Mouse (Mus musculus) intestine, embryonic 15.5 days (tissue): ENCODE data around the gene Pipox. TPM values are rescaled to one million over a fixed set of nuclear protein-coding genes. Genes with fewer than 3 reads are reported as not detected.

Experiments
- ATAC-seq: fragments of 200-750 bp; cut with Nextera tagmentation; 2 replicates; pipeline ENCODE4 v1.8.0; 2017; ENCODE audit warnings: moderate TSS enrichment, moderate library complexity
- H3K27ac ChIP-seq: fragments of 300-500 bp; sonication (generic); 2 replicates; pipeline ENCODE4 v1.5.1; 2015; ENCODE audit warnings: mild to moderate bottlenecking, inconsistent platforms
- H3K27me3 ChIP-seq: fragments of 300-500 bp; sonication (generic); replicated peaks from 2 replicates; pipeline ENCODE4 v1.6.1; 2015; ENCODE audit warnings: inconsistent platforms
- H3K36me3 ChIP-seq: fragments of 300-500 bp; sonication (generic); 2 replicates; pipeline ENCODE4 v1.6.1; 2015; ENCODE audit warnings: inconsistent platforms
- H3K4me1 ChIP-seq: fragments of 300-500 bp; sonication (generic); replicated peaks from 2 replicates; pipeline ENCODE4 v1.6.1; 2015; ENCODE audit warnings: inconsistent platforms
- H3K4me2 ChIP-seq: fragments of 300-500 bp; sonication (generic); replicated peaks from 2 replicates; pipeline ENCODE4 v1.6.1; 2015; ENCODE audit warnings: mild to moderate bottlenecking, inconsistent platforms
- H3K4me3 ChIP-seq: fragments of 300-500 bp; sonication (generic); replicated peaks from 2 replicates; pipeline ENCODE4 v1.5.1; 2015; ENCODE audit warnings: inconsistent platforms
- H3K9ac ChIP-seq: fragments of 300-500 bp; sonication (generic); 2 replicates; pipeline ENCODE4 v1.6.1; 2015; ENCODE audit warnings: inconsistent platforms
- H3K9me3 ChIP-seq: fragments of 300-500 bp; sonication (generic); 2 replicates; pipeline ENCODE4 v1.6.1; 2016; ENCODE audit warnings: inconsistent platforms
- WGBS: fragments of 180-500 bp; shearing (Covaris S2); methylation state at CpG from one replicate; pipeline ENCODE4 v1.1.7; 2015; 5-methylcytosine and 5-hydroxymethylcytosine counted together
- polyA plus RNA-seq: library from polyadenylated mRNA; unstranded; fragments of >200 nt; fragmentation: Nextera tagmentation; extraction: Ambion mirVana; gene quantifications from 2 replicates; pipeline ENCODE4 v1.2.1, GENCODE M21; 2015

Pipox gene
- polyA plus RNA-seq, 1 experiment from 2014 or later, result 29.8 TPM

- H3K9ac ChIP-seq, result no peak overlapping the region
- WGBS, result 13% methylated on average over 7 of the region's 7 CpGs
These were observed 21.2 kb downstream of the Pipox start for GRCm38 (mm10) chr11:77872685-77873084.

GRCm38 (mm10) chr11:77872236-77872635 is 21.7 kb downstream of the Pipox start:
- ATAC-seq, result no peak
- H3K4me1 ChIP-seq, result peaks cover 22% of the 10 kb centered on the region
- H3K9me3 ChIP-seq, result no peaks in the 10 kb centered on the region
- no peak overlapping the region for H3K4me3 ChIP-seq
- no peak overlapping the region for H3K9ac ChIP-seq
- H3K4me2 ChIP-seq, result peak overlapping the region; percentile 22; the same call in 1 of the 2 replicates
- no peaks in the 10 kb centered on the region for H3K27me3 ChIP-seq
- no peaks in the 10 kb centered on the region for H3K36me3 ChIP-seq
- 1% methylated on average over 11 of the region's 11 CpGs for WGBS
- H3K27ac ChIP-seq, result no peak overlapping the region

More at GRCm38 (mm10) chr11:77872685-77873084, 21.2 kb downstream of the Pipox start:
- no peaks in the 10 kb centered on the region for H3K27me3 ChIP-seq
- H3K36me3 ChIP-seq, result no peaks in the 10 kb centered on the region
- peaks cover 22% of the 10 kb centered on the region for H3K4me1 ChIP-seq
- no peak overlapping the region for H3K4me3 ChIP-seq
- peak overlapping the region; percentile 22; the same call in 1 of the 2 replicates for H3K4me2 ChIP-seq
- ATAC-seq, result no peak
- H3K27ac ChIP-seq, result no peak overlapping the region
- H3K9me3 ChIP-seq, result no peaks in the 10 kb centered on the region

DNA sequence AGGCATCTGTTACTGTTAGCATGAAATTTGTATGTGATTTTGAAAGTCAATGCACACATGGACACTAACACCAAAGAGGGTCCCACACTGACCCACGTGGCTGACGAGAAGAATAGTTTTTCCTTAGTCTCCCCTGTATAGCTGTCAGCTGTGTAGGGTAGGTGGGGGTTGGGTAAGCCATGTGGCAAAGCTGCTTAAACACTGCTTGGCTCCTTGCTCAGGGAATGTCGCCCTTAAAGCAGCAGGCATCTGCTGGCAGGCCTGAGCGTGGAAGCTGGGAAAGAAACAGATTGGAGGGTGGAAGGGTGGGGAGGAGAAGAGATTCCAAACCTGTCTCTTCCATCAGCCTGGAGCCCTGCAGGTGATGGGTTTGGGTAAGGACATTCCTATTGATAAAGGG is 22.5 kb downstream of the Pipox start:
- 38% methylated on average over 4 of the region's 4 CpGs for WGBS
- H3K9ac ChIP-seq, result no peak overlapping the region
- H3K4me2 ChIP-seq, result no peak overlapping the region
- H3K4me1 ChIP-seq, result peaks cover 14% of the 10 kb centered on the region
- H3K27me3 ChIP-seq, result no peaks in the 10 kb centered on the region
- H3K27ac ChIP-seq, result no peak overlapping the region
- no peak for ATAC-seq
- H3K36me3 ChIP-seq, result no peaks in the 10 kb centered on the region
- H3K4me3 ChIP-seq, result no peak overlapping the region
- no peaks in the 10 kb centered on the region for H3K9me3 ChIP-seq

DNA sequence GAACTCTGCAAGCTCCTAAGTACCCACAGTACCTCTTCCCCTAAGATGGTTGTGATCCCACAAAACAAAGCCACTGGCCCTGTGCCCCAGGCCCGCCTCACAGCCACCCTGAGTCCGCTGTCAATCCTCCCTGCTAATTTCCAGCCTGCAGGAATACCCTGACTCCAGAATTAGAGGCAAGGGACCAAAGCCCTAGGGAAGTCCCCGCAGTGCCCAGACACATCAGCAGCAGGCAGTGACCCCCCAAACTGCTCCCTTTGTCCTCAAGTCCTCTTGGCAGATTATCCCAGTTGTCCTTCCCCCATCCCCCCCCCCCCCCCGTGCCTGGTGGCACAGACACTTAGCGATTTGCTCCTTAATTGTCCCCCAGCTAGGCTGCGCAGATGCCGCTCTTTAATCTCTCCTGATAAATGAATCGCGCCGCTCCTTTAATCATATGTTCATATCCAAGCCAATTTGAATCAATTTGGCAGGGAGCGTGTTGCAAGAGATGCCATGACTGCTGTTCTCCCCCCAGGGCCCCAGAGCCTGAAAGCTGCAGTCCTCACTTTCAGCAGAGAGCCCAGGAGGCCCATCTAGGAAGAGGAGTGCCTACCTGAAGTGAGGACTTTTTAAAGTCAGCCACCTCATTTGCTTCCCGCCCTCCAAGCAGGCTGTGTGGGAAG is 26.3 kb downstream of the Pipox start:
- Histone ChIP-seq H3K9me3 (no peaks in the 10 kb centered on the region), H3K27ac (no peak overlapping the region), H3K36me3 (no peaks in the 10 kb centered on the region), H3K4me3 (no peak overlapping the region), H3K4me2 (no peak overlapping the region), H3K4me1 (peaks cover 9% of the 10 kb centered on the region; the same call in 1 of the 2 replicates), H3K27me3 (no peaks in the 10 kb centered on the region), H3K9ac (no peak overlapping the region)
- 33% methylated on average over 12 of the region's 12 CpGs for WGBS
- ATAC-seq, result no peak

DNA sequence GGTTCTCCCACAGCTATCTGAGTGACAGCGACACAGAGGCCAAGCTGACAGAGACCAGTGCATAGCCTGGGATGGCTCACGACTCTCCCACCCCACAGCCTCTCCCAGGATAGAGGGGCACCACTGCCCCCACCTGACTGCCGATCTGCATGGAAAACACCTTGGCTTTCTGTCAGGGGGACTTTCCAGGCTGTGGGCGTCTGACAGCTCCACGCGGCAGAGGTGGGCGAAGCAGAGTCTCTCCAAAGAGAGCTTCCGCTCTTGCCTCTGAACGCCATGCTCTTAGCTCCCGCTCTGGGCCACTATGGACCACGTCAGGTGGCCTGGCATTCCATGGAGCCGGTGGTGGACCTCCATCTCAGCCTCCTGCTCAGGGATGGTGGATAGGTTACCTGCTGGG is 29.1 kb downstream of the Pipox start:
- Histone ChIP-seq H3K36me3 (0 out of 2 replicates have a peak, but pooled peaks cover 6% of the 10 kb centered on the region), H3K9ac (no peak overlapping the region), H3K4me1 (peaks cover 4% of the 10 kb centered on the region; the same call in 1 of the 2 replicates), H3K27me3 (no peaks in the 10 kb centered on the region), H3K9me3 (no peaks in the 10 kb centered on the region), H3K27ac (no peak overlapping the region), H3K4me2 (no peak overlapping the region), H3K4me3 (no peak overlapping the region)
- WGBS, result 61% methylated on average over 12 of the region's 12 CpGs
- ATAC-seq, result no peak

DNA sequence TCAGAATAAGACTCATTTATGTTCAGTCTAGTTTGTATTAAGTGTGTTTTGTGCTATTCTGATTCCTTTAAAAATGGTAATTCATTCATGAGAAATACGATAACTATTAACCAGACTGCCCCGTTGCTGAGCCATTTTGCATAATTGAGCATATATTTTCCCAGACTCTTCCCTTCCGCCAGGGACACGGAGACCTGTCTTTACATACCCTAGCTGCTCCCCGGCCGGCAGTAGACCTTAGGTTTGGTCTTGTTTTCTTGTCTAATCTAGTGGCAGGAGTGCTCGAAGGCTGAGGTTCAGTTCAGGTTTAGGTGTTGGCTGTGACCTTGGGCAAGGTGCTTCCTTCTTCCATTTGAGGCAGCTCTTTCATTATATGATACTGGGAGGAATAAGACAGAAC is 31.0 kb downstream of the Pipox start:
- 87% methylated on average over 7 of the region's 7 CpGs for WGBS
- H3K9ac ChIP-seq, result no peak overlapping the region
- H3K36me3 ChIP-seq, result peaks cover 6% of the 10 kb centered on the region; the same call in 1 of the 2 replicates
- H3K27ac ChIP-seq, result no peak overlapping the region
- H3K4me3 ChIP-seq, result no peak overlapping the region
- H3K9me3 ChIP-seq, result no peaks in the 10 kb centered on the region
- peaks cover 2% of the 10 kb centered on the region; the same call in 1 of the 2 replicates for H3K4me1 ChIP-seq
- no peak for ATAC-seq
- no peaks in the 10 kb centered on the region for H3K27me3 ChIP-seq
- H3K4me2 ChIP-seq, result no peak overlapping the region

DNA sequence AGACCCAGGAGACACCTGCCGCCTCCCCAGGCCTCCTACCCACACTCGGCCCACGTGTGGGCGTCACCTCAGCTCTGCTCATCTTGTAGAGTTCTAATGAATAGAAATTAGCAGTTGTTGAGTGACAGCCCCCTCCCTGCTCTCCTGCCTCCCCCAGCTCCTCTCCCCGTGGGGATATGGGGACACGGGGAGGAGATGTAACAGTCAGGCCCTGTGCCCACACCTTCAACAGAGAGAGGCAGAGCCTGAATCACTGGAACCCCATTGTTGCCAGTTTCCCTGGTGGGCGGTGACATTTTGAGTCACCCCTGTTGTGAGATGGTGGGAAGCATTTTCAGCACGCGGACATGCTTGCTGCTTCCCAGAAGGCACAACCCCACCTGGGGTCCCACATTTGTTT is 32.9 kb downstream of the Pipox start:
- WGBS, result 83% methylated on average over 9 of the region's 9 CpGs
- Histone ChIP-seq H3K9ac (no peak overlapping the region), H3K27me3 (no peaks in the 10 kb centered on the region), H3K36me3 (peaks cover 8% of the 10 kb centered on the region; the same call in 1 of the 2 replicates), H3K27ac (no peak overlapping the region), H3K4me3 (no peak overlapping the region), H3K9me3 (no peaks in the 10 kb centered on the region), H3K4me1 (no peaks in the 10 kb centered on the region), H3K4me2 (no peak overlapping the region)
- no peak for ATAC-seq

DNA sequence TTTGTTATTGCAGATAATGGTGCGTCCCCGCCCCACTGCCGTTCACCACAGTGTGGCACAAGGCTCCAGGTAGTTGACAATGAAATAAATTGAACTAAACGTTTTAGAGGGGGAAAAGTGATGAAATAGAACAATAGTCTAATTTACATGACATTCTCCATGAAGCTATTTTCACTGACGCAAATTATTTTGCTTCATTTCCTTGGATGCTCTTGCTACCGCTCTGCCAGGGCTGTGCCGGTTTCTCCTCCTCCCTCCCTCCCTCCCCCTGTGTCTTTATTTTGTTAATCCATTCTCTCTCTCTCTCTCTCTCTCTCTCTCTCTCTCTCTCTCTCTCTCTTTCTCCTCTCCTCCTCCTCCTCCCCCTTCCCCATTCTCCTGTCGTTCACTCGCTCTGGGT is 35.3 kb downstream of the Pipox start:
- Histone ChIP-seq H3K9me3 (no peaks in the 10 kb centered on the region), H3K36me3 (peaks cover 13% of the 10 kb centered on the region; the same call in 1 of the 2 replicates), H3K4me2 (no peak overlapping the region), H3K4me3 (no peak overlapping the region), H3K27me3 (no peaks in the 10 kb centered on the region), H3K27ac (no peak overlapping the region), H3K4me1 (peaks cover 17% of the 10 kb centered on the region), H3K9ac (no peak overlapping the region)
- WGBS, result 67% methylated on average over 9 of the region's 9 CpGs
- ATAC-seq, result no peak

- ATAC-seq, result no peak
- no peak overlapping the region for H3K4me2 ChIP-seq
- H3K9me3 ChIP-seq, result no peaks in the 10 kb centered on the region
- H3K4me3 ChIP-seq, result no peak overlapping the region
- H3K9ac ChIP-seq, result no peak overlapping the region
- H3K4me1 ChIP-seq, result peaks cover 21% of the 10 kb centered on the region
- WGBS, result 89% methylated on average over 6 of the region's 6 CpGs
- peaks cover 21% of the 10 kb centered on the region; the same call in 1 of the 2 replicates for H3K36me3 ChIP-seq
- no peak overlapping the region for H3K27ac ChIP-seq
- no peaks in the 10 kb centered on the region for H3K27me3 ChIP-seq
These were observed 36.8 kb downstream of the Pipox start for GRCm38 (mm10) chr11:77857089-77857488.

DNA sequence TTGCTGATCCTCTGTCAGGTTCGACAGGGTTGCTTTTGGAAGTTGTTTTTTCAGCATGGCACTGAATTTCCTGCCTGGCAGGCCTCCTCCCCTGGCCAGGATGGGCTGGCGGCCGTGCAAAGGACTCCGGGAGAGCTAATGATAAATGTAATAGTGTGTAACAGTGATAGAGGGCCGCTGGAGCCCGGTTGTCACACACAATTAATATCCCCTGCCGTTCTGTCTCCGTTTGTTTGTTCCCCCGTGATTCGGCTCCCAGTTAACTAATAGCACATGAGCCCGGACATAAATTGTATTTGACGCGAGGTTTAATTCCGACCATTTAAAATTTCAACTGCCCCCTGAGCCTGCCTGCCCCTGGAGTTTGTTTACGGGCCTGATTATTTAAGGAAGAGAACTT is 38.5 kb downstream of the Pipox start:
- 41% methylated on average over 15 of the region's 15 CpGs for WGBS
- H3K9me3 ChIP-seq, result no peaks in the 10 kb centered on the region
- no peak overlapping the region for H3K4me3 ChIP-seq
- H3K4me1 ChIP-seq, result peaks cover 25% of the 10 kb centered on the region
- H3K9ac ChIP-seq, result peak overlapping the region; percentile 10; the same call in 1 of the 2 replicates
- H3K27me3 ChIP-seq, result no peaks in the 10 kb centered on the region
- H3K36me3 ChIP-seq, result peaks cover 16% of the 10 kb centered on the region; the same call in 1 of the 2 replicates
- no peak overlapping the region for H3K4me2 ChIP-seq
- no peak for ATAC-seq
- no peak overlapping the region for H3K27ac ChIP-seq

DNA sequence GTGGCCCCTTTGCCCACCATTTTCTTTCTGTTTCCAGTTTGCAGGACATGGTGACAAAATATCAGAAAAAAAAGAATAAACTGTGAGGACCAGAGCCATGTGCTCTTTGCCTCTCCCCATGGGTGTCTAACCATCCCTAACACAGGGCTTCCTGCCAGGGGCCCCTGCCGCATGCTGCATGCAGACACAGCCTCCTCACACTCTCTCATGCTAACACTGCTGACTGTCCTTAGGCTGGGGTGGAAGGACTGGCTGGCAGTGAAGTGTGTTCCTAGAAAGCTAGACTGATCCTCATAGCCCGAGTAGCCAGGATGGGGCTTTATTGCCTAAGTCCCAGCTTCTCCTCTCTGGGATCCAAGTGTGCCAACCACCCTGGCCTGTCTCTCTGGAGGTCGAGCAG is 39.3 kb downstream of the Pipox start:
- Histone ChIP-seq H3K36me3 (peaks cover 19% of the 10 kb centered on the region; the same call in 1 of the 2 replicates), H3K4me3 (no peak overlapping the region), H3K9me3 (no peaks in the 10 kb centered on the region), H3K27me3 (no peaks in the 10 kb centered on the region), H3K4me1 (peaks cover 30% of the 10 kb centered on the region), H3K4me2 (no peak overlapping the region), H3K9ac (0 out of 2 replicates have a peak overlapping the region, but pooled peaks have one; percentile 10), H3K27ac (no peak overlapping the region)
- 60% methylated on average over 3 of the region's 3 CpGs for WGBS
- no peak for ATAC-seq

GRCm38 (mm10) chr11:77852941-77853668 is 40.8 kb downstream of the Pipox start:
- no peak overlapping the region for H3K4me2 ChIP-seq
- H3K9ac ChIP-seq, result no peak overlapping the region
- H3K27me3 ChIP-seq, result no peaks in the 10 kb centered on the region
- 87% methylated on average over 17 of the region's 17 CpGs for WGBS
- no peak overlapping the region for H3K4me3 ChIP-seq
- H3K9me3 ChIP-seq, result no peaks in the 10 kb centered on the region
- peaks cover 30% of the 10 kb centered on the region for H3K4me1 ChIP-seq
- H3K27ac ChIP-seq, result no peak overlapping the region
- peaks cover 19% of the 10 kb centered on the region; the same call in 1 of the 2 replicates for H3K36me3 ChIP-seq
- no peak for ATAC-seq
